Mouse (Mus musculus) heart, postnatal 0 days (tissue): ENCODE results near the gene Neurl1b.

Source experiments
- CTCF ChIP-seq: IDR thresholded peaks from 2 replicates; pipeline ENCODE4 v1.5.1; 2016; ENCODE audit warnings: antibody characterized with exemption, control low read depth, low read depth
- EP300 ChIP-seq: IDR thresholded peaks from 2 replicates; pipeline ENCODE4 v1.6.1; 2016; ENCODE audit warnings: antibody characterized with exemption, low read depth

DNA sequence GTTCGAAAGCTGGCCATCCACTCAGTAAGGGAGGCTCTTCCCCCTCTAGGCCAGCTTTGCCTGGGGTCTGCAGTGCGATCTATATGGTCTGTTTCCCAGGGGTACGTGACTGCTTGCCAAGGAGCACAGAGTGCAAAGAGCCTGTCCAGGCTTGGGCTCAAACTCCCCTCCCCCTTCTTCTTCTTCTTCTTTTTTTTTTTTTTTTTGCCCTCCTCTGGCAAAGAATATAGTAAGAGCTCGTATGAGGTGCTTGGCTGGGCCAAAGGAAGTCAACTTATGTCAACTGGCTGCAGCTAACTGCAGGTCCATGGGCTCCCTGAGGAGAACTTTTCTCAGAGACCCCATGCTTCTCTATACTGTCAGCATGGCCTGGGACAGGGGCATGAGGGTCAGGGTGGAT is 47.8 kb upstream of the Neurl1b start:
- TF ChIP-seq EP300: no peak
- no peak for TF ChIP-seq CTCF
